Mouse (Mus musculus): ENCODE data around the gene Rhot2. TPM values are rescaled to one million over a fixed set of nuclear protein-coding genes. Genes with fewer than 3 reads are reported as not detected.
A peak's percentile ranks its signal among the peaks of the same experiment; 100 is the strongest.

Gene Rhot2
- 62.1 and 77.0 TPM in 2 replicates for polyA plus RNA-seq (2012; rRNA removed)

DNA sequence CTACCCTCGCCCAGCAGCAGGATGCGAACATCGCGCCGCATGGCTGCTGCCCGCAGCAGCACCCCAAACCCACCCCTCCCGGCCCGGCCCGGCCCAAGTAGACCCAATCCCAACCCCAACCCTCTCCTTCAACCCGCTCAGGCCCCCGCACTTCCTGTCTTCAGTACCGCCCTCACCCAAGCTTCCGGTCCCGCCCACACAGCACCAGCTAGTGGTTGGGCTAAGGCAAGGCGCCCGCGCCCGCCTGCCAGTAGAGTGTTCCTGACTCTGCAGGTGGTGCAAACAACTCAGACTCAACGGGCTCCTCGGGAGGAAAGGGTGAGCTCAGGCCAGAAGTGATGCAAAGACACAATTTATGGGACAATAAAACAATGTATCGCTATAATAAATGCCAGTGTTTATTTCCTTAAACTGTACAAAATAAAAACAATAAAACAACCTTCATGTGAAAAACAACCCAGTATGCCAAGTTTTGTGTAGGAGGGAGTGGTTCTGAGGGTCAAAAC lies at the start of gene Rhot2:
Gene Rhot2 (minus strand): TSS at position 456 of the 506 bp plus-strand sequence.
- Histone ChIP-seq H3K36me3 (ENCODE audit: control insufficient read depth, insufficient read depth, low read length) (peaks cover 26% of the 10 kb centered on the region), H3K27ac (ENCODE audit: insufficient read depth, low read length) (peak within 1 kb of the TSS; percentile 86), H3K27me3 (ENCODE audit: control insufficient read depth, insufficient read depth, low read length) (no peaks in the 10 kb centered on the region), H3K4me3 (ENCODE audit: extremely low read depth, insufficient read depth, insufficient read length) (peak within 1 kb of the TSS; percentile 84), H3K4me1 (ENCODE audit: control insufficient read depth, insufficient read depth, insufficient read length) (peaks cover 15% of the 10 kb centered on the region)
- peak; percentile 36; the same call in 1 of the 2 replicates for TF ChIP-seq CTCF (IDR thresholded peaks at IDR 0.05; ENCODE audit: extremely low read depth, insufficient read depth, insufficient read length, insufficient replicate concordance)
- peak; percentile 53; the same call in 1 of the 2 replicates for TF ChIP-seq POLR2A (IDR thresholded peaks at IDR 0.05; ENCODE audit: low read depth, low read length)
- peak; percentile 81 to 97 for DNase-seq (ENCODE audit: low read depth in 1 of 2, low spot score in 2 of 2)
- 0% methylated on average over 21 of the region's 21 CpGs for WGBS

DNA sequence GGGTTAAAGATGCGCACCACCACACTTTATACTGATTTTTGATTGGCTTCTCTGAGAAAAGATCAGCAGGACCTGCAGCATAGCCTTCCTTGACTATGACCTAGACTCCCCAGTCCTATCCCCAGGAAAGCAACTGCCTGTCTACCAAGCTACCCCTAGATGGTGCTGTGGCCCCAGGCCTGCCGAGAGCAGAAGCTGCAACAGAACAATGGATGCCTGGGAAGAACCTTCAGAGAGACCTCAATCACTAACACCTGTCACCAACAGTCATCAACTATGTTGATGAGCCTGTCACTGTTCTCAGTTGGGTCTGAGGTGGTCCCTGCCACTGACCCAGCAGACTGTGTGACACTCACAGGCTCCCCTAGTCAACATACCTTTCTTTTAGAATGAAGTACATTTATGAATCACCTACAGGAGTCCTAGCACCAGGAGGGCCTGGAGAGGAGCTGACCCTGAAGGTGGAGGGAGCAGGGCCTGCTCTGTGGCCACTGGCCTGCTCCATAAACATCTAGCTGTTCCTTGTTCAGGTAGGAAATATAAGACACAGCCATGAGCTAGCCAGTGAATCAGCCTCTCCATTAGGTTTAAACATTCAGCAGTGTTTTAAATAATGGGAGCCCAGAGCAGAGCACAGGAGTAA lies 49.4 kb upstream of the Rhot2 start:
- Histone ChIP-seq H3K4me1 (ENCODE audit: control insufficient read depth, insufficient read depth, insufficient read length) (0 out of 2 replicates have a peak, but pooled peaks cover 4% of the 10 kb centered on the region), H3K4me3 (ENCODE audit: extremely low read depth, insufficient read depth, insufficient read length) (no peak overlapping the region), H3K27me3 (ENCODE audit: control insufficient read depth, insufficient read depth, low read length) (no peaks in the 10 kb centered on the region), H3K27ac (ENCODE audit: insufficient read depth, low read length) (no peak overlapping the region), H3K36me3 (ENCODE audit: control insufficient read depth, insufficient read depth, low read length) (peaks cover 4% of the 10 kb centered on the region)
- TF ChIP-seq CTCF (IDR thresholded peaks at IDR 0.05; ENCODE audit: extremely low read depth, insufficient read depth, insufficient read length, insufficient replicate concordance): peak; percentile 96; the same call in 1 of the 2 replicates
- TF ChIP-seq POLR2A (IDR thresholded peaks at IDR 0.05; ENCODE audit: low read depth, low read length): no peak
- WGBS: 43% methylated on average over 2 of the region's 2 CpGs
- DNase-seq (ENCODE audit: low read depth in 1 of 2, low spot score in 2 of 2): peak; percentile 44 to 70

DNA sequence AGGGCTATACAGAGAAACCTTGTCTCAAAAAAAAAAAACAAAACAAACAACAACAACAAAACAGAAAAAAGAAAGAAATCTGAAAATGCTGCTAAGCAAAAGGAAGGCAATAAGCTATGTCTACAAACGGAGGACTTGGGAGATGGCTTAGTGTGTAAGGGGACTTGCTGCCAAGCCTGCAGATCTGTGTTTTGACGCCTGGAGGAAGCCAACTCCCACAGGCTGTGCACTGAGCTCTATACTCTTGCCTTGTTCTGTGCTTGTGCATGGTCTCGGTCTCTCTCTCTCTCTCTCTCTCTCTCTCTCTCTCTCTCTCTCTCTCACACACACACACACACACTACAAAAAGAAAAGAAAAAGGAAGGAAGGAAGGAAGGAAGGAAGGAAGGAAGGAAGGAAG lies 44.2 kb upstream of the Rhot2 start:
- DNase-seq (ENCODE audit: low read depth in 1 of 2, low spot score in 2 of 2): no peak
- H3K4me1 ChIP-seq (ENCODE audit: control insufficient read depth, insufficient read depth, insufficient read length): no peaks in the 10 kb centered on the region
- H3K4me3 ChIP-seq (ENCODE audit: extremely low read depth, insufficient read depth, insufficient read length): no peak overlapping the region
- peaks cover 15% of the 10 kb centered on the region for H3K36me3 ChIP-seq (ENCODE audit: control insufficient read depth, insufficient read depth, low read length)
- H3K27ac ChIP-seq (ENCODE audit: insufficient read depth, low read length): no peak overlapping the region
- WGBS: 88% methylated on average over 3 of the region's 3 CpGs
- no peak for TF ChIP-seq POLR2A (IDR thresholded peaks at IDR 0.05; ENCODE audit: low read depth, low read length)
- no peak for TF ChIP-seq CTCF (IDR thresholded peaks at IDR 0.05; ENCODE audit: extremely low read depth, insufficient read depth, insufficient read length, insufficient replicate concordance)
- no peaks in the 10 kb centered on the region for H3K27me3 ChIP-seq (ENCODE audit: control insufficient read depth, insufficient read depth, low read length)

DNA sequence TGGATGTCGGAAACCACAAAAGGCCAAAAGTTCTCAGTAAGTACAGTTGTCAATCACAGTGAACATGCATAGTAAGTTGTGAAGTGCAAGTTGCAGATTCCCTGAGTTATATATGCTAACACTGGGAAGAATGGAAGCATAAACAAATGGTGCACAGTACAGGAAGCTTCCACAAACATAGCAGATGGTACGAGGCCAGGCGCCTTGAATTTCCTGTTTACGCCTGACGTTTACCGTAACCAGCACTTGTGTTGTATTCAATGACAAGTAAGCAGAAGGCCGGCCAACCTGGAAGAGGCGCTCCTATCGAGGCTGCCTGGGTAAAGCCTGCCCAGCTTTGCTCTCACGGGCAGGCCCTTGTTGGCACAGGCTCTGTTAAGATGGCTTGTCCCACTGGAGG lies 42.8 kb upstream of the Rhot2 start:
- peaks cover 21% of the 10 kb centered on the region for H3K36me3 ChIP-seq (ENCODE audit: control insufficient read depth, insufficient read depth, low read length)
- WGBS: 88% methylated on average over 10 of the region's 10 CpGs
- H3K4me3 ChIP-seq (ENCODE audit: extremely low read depth, insufficient read depth, insufficient read length): no peak overlapping the region
- DNase-seq (ENCODE audit: low read depth in 1 of 2, low spot score in 2 of 2): no peak
- no peaks in the 10 kb centered on the region for H3K27me3 ChIP-seq (ENCODE audit: control insufficient read depth, insufficient read depth, low read length)
- H3K27ac ChIP-seq (ENCODE audit: insufficient read depth, low read length): no peak overlapping the region
- no peaks in the 10 kb centered on the region for H3K4me1 ChIP-seq (ENCODE audit: control insufficient read depth, insufficient read depth, insufficient read length)
- TF ChIP-seq POLR2A (IDR thresholded peaks at IDR 0.05; ENCODE audit: low read depth, low read length) (no peak), CTCF (IDR thresholded peaks at IDR 0.05; ENCODE audit: extremely low read depth, insufficient read depth, insufficient read length, insufficient replicate concordance) (no peak)

DNA sequence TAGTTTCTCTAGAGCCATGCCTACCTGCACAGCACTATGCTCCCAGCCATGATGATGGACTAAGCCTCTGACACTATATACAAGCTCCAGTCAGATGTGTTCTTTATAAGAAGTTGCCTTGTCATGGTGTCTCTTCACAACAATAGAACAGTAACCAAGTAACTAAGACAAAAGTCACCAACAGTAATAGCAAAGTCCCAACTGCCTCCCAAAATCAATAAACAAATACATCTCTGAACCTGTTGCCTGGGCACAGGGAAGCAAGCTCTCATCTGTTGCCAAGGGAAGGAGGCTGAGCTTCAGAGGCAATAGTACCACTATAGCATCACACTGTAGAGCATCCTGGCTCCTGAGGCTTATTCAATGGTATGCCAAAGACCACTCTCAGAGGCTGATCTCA lies 42.2 kb upstream of the Rhot2 start:
- Histone ChIP-seq H3K4me3 (ENCODE audit: extremely low read depth, insufficient read depth, insufficient read length) (no peak overlapping the region), H3K27me3 (ENCODE audit: control insufficient read depth, insufficient read depth, low read length) (no peaks in the 10 kb centered on the region), H3K27ac (ENCODE audit: insufficient read depth, low read length) (no peak overlapping the region), H3K36me3 (ENCODE audit: control insufficient read depth, insufficient read depth, low read length) (peaks cover 23% of the 10 kb centered on the region), H3K4me1 (ENCODE audit: control insufficient read depth, insufficient read depth, insufficient read length) (no peaks in the 10 kb centered on the region)
- no peak for DNase-seq (ENCODE audit: low read depth in 1 of 2, low spot score in 2 of 2)
- no peak for TF ChIP-seq POLR2A (IDR thresholded peaks at IDR 0.05; ENCODE audit: low read depth, low read length)

DNA sequence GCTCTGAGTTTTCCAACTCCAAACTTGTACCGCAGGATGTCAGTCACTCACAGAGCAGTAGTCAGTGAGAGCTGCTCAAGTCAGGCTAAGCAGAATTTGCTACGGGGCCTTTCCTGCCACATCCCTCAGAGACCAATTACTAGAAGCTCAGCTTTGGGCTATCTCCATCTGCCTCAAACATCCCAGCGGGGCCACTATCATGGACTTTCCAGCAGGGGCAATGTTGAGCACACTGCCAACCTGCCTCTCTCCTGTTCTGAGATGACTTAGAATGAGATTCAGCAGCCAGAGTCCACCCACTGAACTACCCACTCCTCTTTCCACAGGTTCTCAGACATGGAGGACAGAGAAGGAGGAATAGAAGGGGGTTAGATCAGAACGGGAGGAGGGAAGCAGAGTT lies 41.0 kb upstream of the Rhot2 start:
- TF ChIP-seq CTCF (IDR thresholded peaks at IDR 0.05; ENCODE audit: extremely low read depth, insufficient read depth, insufficient read length, insufficient replicate concordance): peak; percentile 26; the same call in 1 of the 2 replicates
- TF ChIP-seq POLR2A (IDR thresholded peaks at IDR 0.05; ENCODE audit: low read depth, low read length): no peak
- no peak overlapping the region for H3K27ac ChIP-seq (ENCODE audit: insufficient read depth, low read length)
- WGBS: 61% methylated on average over 4 of the region's 4 CpGs

DNA sequence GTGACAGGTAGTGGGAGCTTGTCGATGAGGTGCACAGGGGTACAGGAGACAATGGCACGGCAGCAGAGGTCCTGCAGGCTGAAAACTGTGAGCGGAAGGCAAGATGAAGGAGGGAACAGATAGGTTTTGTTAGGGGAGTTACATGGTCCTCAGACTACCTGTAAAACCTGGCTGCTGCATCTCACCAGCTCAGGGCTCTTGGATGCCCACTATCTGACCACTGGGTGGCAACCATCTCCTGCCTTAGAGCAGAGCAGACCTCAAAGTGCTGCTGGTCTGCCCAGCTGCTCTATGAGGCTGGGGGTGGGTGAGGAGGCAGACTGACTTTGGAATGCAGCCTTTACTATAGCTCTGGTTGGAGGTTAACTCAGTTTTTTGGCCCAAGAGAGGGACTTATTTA lies 39.2 kb upstream of the Rhot2 start:
- 92% methylated on average over 3 of the region's 3 CpGs for WGBS
- Histone ChIP-seq H3K4me3 (ENCODE audit: extremely low read depth, insufficient read depth, insufficient read length) (no peak overlapping the region), H3K36me3 (ENCODE audit: control insufficient read depth, insufficient read depth, low read length) (peaks cover 19% of the 10 kb centered on the region), H3K27ac (ENCODE audit: insufficient read depth, low read length) (no peak overlapping the region), H3K4me1 (ENCODE audit: control insufficient read depth, insufficient read depth, insufficient read length) (no peaks in the 10 kb centered on the region), H3K27me3 (ENCODE audit: control insufficient read depth, insufficient read depth, low read length) (no peaks in the 10 kb centered on the region)
- TF ChIP-seq POLR2A (IDR thresholded peaks at IDR 0.05; ENCODE audit: low read depth, low read length) (no peak), CTCF (IDR thresholded peaks at IDR 0.05; ENCODE audit: extremely low read depth, insufficient read depth, insufficient read length, insufficient replicate concordance) (no peak)
- no peak for DNase-seq (ENCODE audit: low read depth in 1 of 2, low spot score in 2 of 2)

More for the DNA sequence above, 41.0 kb upstream of the Rhot2 start:
- H3K4me1 ChIP-seq (ENCODE audit: control insufficient read depth, insufficient read depth, insufficient read length): no peaks in the 10 kb centered on the region
- DNase-seq (ENCODE audit: low read depth in 1 of 2, low spot score in 2 of 2): no peak
- H3K4me3 ChIP-seq (ENCODE audit: extremely low read depth, insufficient read depth, insufficient read length): no peak overlapping the region
- no peaks in the 10 kb centered on the region for H3K27me3 ChIP-seq (ENCODE audit: control insufficient read depth, insufficient read depth, low read length)
- H3K36me3 ChIP-seq (ENCODE audit: control insufficient read depth, insufficient read depth, low read length): peaks cover 23% of the 10 kb centered on the region

Data from spleen, adult 2 months (tissue).